Mouse (Mus musculus) lung, postnatal 0 days (tissue): ENCODE data around the gene Adamts16.

ENCODE experiments used
- CTCF ChIP-seq: IDR thresholded peaks from 2 replicates; pipeline ENCODE4 v1.5.1; 2016; ENCODE audit warnings: antibody characterized with exemption, mild to moderate bottlenecking
- EP300 ChIP-seq: IDR thresholded peaks from 2 replicates; pipeline ENCODE4 v1.6.1; 2016; ENCODE audit warnings: antibody characterized with exemption, mild to moderate bottlenecking, control low read depth

DNA sequence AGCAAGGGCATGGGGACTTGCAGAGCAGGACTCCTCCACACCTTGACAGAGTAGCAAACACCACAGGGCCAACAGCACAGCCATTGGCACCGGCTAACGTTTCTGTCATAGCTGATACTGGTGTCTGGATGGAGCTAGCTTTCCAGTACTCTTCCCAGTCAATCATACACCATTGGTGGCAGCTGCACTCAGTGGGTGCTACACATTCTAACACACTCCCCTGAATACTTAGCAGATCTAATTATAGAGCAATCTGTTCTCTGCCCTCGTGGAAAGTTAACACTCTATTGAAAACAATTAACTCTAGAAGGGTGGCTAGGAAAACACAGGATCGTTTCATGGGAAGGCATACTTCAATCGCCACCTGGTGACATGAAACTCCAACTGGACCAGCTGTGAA is 43.2 kb downstream of the Adamts16 start:
- TF ChIP-seq EP300 = no peak
- TF ChIP-seq CTCF = no peak
